Comparison of ENCODE assay signal across 16 mouse cellular contexts in the genomic region with DNA sequence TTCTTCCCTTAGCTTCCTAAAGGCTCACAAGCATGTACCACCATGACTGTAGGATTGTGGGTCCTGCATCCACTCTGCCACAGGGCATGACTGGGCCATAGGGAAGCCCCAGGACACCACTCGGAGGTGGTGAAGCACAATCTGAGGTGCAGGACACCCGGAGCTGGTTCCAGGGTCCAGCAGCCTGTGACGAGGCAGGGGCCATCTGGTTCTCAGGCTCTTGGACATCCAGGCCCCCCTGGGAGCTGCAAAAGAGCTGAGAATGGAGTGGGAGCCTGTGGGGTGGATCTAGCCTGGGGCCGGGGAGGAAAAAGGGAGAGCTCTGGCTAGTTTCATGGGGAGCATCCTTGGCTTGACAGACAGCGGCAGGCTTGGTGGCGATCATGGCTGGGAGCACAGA.
"Had no signal": no experiment of that assay in that cellular context is flagged by ENCODE, and none has a peak within 500 bp of the region (broad histone marks: within the 10 kb centered on the region; RNA-seq: fewer than 3 reads in every experiment).

No protein-coding gene starts in this region.

- H3K27me3 ChIP-seq: lung, embryonic 15.5 days; neural tube, embryonic 12.5 days; stomach, embryonic 15.5 days had no signal

- H3K9ac ChIP-seq: liver, embryonic 15.5 days; liver, postnatal 0 days; lung, embryonic 15.5 days; neural tube, embryonic 12.5 days; stomach, embryonic 15.5 days had no signal

- H3K9me3 ChIP-seq: liver, embryonic 15.5 days; lung, embryonic 15.5 days; megakaryocyte, embryonic 14.5 days; neural tube, embryonic 12.5 days; stomach, embryonic 15.5 days had no signal

- H3K4me3 ChIP-seq: liver, embryonic 15.5 days; lung, embryonic 15.5 days; megakaryocyte, embryonic 14.5 days; neural tube, embryonic 12.5 days; stomach, embryonic 15.5 days had no signal

- H3K27ac ChIP-seq: liver, embryonic 15.5 days; macrophage; neural tube, embryonic 12.5 days; stomach, embryonic 15.5 days; stomach, postnatal 0 days had no signal

- DNase-seq: liver, postnatal 0 days; lung, adult 2 months; lung, postnatal 14 days; lung, postnatal 36 days; midbrain, embryonic 14.5 days; right cerebral cortex, postnatal 14 days; thymus, adult 2 months; thymus, postnatal 25 days; thymus, postnatal 4 days had no signal

- H3K36me3 ChIP-seq: liver, embryonic 15.5 days; lung, embryonic 15.5 days; neural tube, embryonic 12.5 days; stomach, embryonic 15.5 days had no signal

- H3K4me1 ChIP-seq: liver, embryonic 15.5 days had no signal

- ATAC-seq: liver, postnatal 0 days had no signal

- H3K4me2 ChIP-seq: liver, embryonic 15.5 days; lung, embryonic 15.5 days; neural tube, embryonic 12.5 days; stomach, embryonic 15.5 days had no signal
